Mouse (Mus musculus): Measurements from ENCODE around the gene Kif2a. TPM values are rescaled to one million over a fixed set of nuclear protein-coding genes. Genes with fewer than 3 reads are reported as not detected.
"Not testable (repeated sequence)": the region's sequence is repeated elsewhere in the genome, so short reads cannot be mapped to it uniquely, and the experiment has no call there.

Gene Kif2a
- polyA plus RNA-seq, 1 experiment from 2014 or later, result 25.4 TPM

DNA sequence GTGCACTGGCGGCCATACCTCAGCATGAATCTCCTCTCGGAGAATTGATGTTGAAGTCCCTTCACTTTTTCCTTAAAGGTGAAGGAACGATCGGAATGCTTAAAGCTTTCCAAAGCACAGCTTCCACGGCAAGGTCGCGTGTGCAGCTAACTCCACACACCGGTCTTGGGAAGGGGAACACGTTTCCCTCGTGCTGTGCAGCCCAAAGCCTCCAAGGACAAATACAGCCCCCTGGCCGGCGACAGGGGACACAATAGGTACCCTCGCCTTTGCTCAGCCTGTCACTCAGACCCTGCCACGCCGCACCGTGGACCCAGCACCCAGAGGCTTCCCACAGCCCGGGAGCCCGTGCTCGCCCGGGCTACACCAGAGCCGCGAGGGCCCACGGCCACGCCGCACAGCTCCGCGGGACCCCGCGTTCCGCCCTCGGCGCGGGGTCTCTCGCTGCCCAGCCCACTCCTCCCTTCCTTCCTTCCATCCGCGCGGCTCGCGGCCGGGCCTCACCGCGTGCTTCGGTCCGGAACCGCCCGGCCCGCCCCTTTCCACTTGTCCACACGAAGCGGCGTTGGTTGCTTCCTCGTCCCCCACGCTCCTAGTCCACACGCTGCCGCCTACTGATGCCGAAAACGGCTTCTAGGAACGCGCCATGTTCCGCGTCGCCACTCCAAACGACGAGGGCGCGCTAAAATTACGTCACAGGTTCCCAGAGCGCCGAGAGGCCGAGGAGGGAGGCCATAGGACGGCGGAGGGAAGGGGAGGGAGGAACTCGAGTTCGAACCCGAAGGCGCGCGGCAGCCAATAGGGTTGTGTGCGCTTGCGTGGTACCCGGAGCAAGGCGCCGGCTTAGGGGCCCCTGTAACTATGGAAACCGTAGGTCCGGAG, 85.4 kb downstream of the Kif2a start, which contains the start of gene Ipo11:
Ipo11 (minus strand) TSS at position 703 of the 882 bp plus-strand sequence.
- peak within 1 kb of the TSS; percentile 90 for H3K4me3 ChIP-seq (ENCODE audit: low read depth, low read length)
- ATAC-seq (ENCODE audit: insufficient number of reproducible peaks, low FRiP score, low TSS enrichment, low read depth) (peak; percentile 99), DNase-seq (ENCODE audit: low spot score) (peak; percentile 97)
- no peak within 1 kb of the TSS; the same call in 1 of the 2 replicates for H3K27ac ChIP-seq (replicated peaks; ENCODE audit: low read depth, low read length)
- under 1% methylated on average over 82 of the region's 84 CpGs for WGBS
- H3K9me3 ChIP-seq (ENCODE audit: control insufficient read depth, low read length), result no peaks in the 10 kb centered on the region
- H3K4me2 ChIP-seq (ENCODE audit: low read depth, severe bottlenecking), result peak within 1 kb of the TSS; percentile 52
- H3K9ac ChIP-seq (ENCODE audit: low read length), result peak within 1 kb of the TSS; percentile 86
- no peaks in the 10 kb centered on the region for H3K27me3 ChIP-seq (ENCODE audit: control insufficient read depth, insufficient read depth, low read length)
- H3K4me1 ChIP-seq (ENCODE audit: control insufficient read depth, insufficient read depth, low read length), result no peaks in the 10 kb centered on the region
- no peaks in the 10 kb centered on the region for H3K36me3 ChIP-seq (ENCODE audit: control insufficient read depth, insufficient read depth, low read length)

DNA sequence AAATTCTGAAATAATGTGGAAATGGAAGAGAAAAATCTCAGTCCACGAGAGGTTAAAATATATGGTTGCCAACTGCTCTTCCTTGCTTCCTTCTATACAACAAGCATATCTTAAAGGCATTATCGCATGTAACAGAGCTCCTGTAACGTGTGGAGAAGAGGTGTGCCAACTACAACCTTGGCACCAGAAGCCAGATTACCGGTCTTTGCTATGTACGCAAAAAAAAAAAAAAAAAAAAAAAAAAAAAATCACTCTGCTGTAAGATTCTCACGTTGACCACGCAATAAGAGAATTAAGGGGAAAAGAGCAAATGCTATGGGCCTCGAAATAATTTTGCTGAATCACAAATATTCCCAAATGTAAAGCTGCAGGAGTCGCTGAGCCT, 86.1 kb downstream of the Kif2a start:
- DNase-seq (ENCODE audit: low spot score) (no peak), ATAC-seq (ENCODE audit: insufficient number of reproducible peaks, low FRiP score, low TSS enrichment, low read depth) (no peak)
- Histone ChIP-seq H3K4me2 (ENCODE audit: low read depth, severe bottlenecking) (peak overlapping the region; percentile 52), H3K4me1 (ENCODE audit: control insufficient read depth, insufficient read depth, low read length) (no peaks in the 10 kb centered on the region), H3K9me3 (ENCODE audit: control insufficient read depth, low read length) (no peaks in the 10 kb centered on the region), H3K36me3 (ENCODE audit: control insufficient read depth, insufficient read depth, low read length) (no peaks in the 10 kb centered on the region), H3K27ac (replicated peaks; ENCODE audit: low read depth, low read length) (no peak overlapping the region), H3K4me3 (ENCODE audit: low read depth, low read length) (peak overlapping the region; percentile 90), H3K9ac (ENCODE audit: low read length) (no peak overlapping the region; the same call in 1 of the 2 replicates), H3K27me3 (ENCODE audit: control insufficient read depth, insufficient read depth, low read length) (no peaks in the 10 kb centered on the region)
- 11% methylated on average over 9 of the region's 9 CpGs for WGBS

DNA sequence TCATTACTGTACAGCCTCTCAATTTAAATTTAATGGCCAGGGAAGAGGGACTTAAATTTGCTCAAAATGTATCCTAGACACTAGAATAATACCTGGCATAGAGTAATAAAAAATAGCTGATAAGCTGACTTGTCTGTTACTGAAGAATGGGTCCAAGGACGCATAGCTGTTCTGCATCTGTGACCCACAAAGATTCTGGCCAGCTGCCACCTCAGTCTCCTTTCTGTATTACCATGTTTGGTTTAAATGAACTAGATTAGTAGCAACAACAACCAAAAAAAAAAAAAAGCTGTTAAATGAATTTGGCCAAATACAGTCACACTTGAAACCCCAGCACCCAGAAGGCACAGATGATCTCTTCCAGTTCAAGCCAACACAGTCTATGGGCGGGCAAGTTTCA, 92.7 kb downstream of the Kif2a start:
- H3K36me3 ChIP-seq (ENCODE audit: control insufficient read depth, insufficient read depth, low read length), result peaks cover 4% of the 10 kb centered on the region
- no peak overlapping the region for H3K4me2 ChIP-seq (ENCODE audit: low read depth, severe bottlenecking)
- H3K9ac ChIP-seq (ENCODE audit: low read length), result no peak overlapping the region
- no peaks in the 10 kb centered on the region for H3K9me3 ChIP-seq (ENCODE audit: control insufficient read depth, low read length)
- no peaks in the 10 kb centered on the region for H3K4me1 ChIP-seq (ENCODE audit: control insufficient read depth, insufficient read depth, low read length)
- 96% methylated on average over 2 of the region's 2 CpGs for WGBS
- no peak overlapping the region for H3K27ac ChIP-seq (replicated peaks; ENCODE audit: low read depth, low read length)
- ATAC-seq (ENCODE audit: insufficient number of reproducible peaks, low FRiP score, low TSS enrichment, low read depth) (no peak), DNase-seq (ENCODE audit: low spot score) (no peak)
- no peaks in the 10 kb centered on the region for H3K27me3 ChIP-seq (ENCODE audit: control insufficient read depth, insufficient read depth, low read length)
- no peak overlapping the region for H3K4me3 ChIP-seq (ENCODE audit: low read depth, low read length)

DNA sequence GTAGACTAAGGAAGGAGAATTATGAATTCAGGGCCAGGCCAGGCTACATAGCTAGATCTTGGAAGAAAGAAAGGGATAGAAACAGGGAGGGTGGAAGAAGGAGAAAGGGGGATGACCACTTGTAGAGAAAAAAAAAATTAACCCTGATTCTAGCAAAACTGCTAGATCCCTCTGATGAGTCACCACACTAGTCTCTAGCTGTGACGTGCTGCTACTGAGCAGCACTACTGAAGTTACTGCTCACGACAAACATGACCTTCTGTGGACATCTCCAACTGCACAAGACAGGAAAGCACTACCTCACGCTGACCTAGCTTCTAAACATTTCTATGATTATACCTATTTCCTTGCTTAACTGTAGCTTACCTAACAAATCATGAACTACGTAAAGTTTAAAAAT, 93.6 kb downstream of the Kif2a start:
- no peaks in the 10 kb centered on the region for H3K4me1 ChIP-seq (ENCODE audit: control insufficient read depth, insufficient read depth, low read length)
- H3K4me3 ChIP-seq (ENCODE audit: low read depth, low read length), result no peak overlapping the region
- no peaks in the 10 kb centered on the region for H3K27me3 ChIP-seq (ENCODE audit: control insufficient read depth, insufficient read depth, low read length)
- H3K9me3 ChIP-seq (ENCODE audit: control insufficient read depth, low read length), result no peaks in the 10 kb centered on the region
- no peak overlapping the region for H3K4me2 ChIP-seq (ENCODE audit: low read depth, severe bottlenecking)
- DNase-seq (ENCODE audit: low spot score) (no peak), ATAC-seq (ENCODE audit: insufficient number of reproducible peaks, low FRiP score, low TSS enrichment, low read depth) (no peak)
- peaks cover 4% of the 10 kb centered on the region for H3K36me3 ChIP-seq (ENCODE audit: control insufficient read depth, insufficient read depth, low read length)
- no peak overlapping the region for H3K9ac ChIP-seq (ENCODE audit: low read length)
- WGBS, result 97% methylated on average over 4 of the region's 4 CpGs
- no peak overlapping the region for H3K27ac ChIP-seq (replicated peaks; ENCODE audit: low read depth, low read length)

DNA sequence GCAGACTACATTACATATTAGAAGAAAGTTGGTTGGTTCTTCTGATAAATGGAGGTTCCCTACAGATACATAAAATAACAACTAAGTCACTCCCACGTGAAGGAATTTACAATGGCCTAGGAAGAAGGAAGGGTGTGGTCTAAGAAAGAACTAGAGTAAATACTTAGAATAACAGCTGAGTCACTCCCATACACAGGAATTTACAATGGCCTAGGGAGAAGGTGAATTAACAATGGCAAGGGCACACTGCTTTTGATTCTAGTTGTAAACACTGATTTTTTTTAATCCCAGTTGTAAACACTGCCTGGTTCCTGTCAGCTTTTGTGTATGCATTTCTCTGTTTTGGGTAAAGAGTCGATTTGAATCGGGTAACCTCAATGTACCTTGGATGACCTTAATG, 96.0 kb downstream of the Kif2a start:
- H3K4me2 ChIP-seq (ENCODE audit: low read depth, severe bottlenecking); DNase-seq (ENCODE audit: low spot score); H3K4me1 ChIP-seq (ENCODE audit: control insufficient read depth, insufficient read depth, low read length); ATAC-seq (ENCODE audit: insufficient number of reproducible peaks, low FRiP score, low TSS enrichment, low read depth); H3K27ac ChIP-seq (replicated peaks; ENCODE audit: low read depth, low read length); H3K9me3 ChIP-seq (ENCODE audit: control insufficient read depth, low read length); H3K9ac ChIP-seq (ENCODE audit: low read length); H3K4me3 ChIP-seq (ENCODE audit: low read depth, low read length); H3K27me3 ChIP-seq (ENCODE audit: control insufficient read depth, insufficient read depth, low read length): not testable (repeated sequence)
- H3K36me3 ChIP-seq (ENCODE audit: control insufficient read depth, insufficient read depth, low read length), result peaks cover 11% of the 10 kb centered on the region
- WGBS, result 94% methylated on average over 3 of the region's 3 CpGs

DNA sequence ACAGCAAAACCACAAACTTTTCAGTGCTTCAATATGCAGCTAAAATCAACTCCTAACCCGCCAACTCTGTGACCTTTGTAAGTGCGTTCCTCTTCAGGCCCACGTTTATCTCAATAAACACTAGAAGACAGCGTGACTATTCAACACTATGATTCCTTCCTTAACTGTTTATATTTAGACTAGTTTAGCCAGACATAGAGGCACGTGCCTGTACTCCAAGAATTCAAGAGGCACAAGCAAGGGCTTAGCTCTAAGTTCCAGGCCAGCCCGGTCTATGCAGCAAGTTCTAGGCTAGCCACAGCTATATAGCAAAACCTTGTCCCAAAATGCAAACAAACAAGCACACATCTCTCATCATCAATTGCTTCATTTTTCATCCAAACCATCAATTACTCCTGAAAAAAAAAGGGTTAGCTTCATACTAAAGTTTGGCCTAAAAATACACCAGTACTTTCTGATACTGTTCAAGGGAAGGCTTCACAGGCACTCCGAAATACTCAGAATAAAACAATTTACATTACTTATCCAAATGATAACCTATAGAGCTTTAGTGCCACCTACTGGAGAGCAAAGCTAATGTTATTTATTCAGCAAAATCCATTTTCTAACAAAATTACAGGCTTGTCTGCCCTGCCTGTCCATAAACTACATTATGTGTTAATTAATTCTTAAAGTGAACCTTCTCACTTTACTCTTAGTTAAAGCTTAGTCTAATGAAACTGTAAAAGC, 103.4 kb downstream of the Kif2a start:
- ATAC-seq (ENCODE audit: insufficient number of reproducible peaks, low FRiP score, low TSS enrichment, low read depth) (no peak), DNase-seq (ENCODE audit: low spot score) (no peak)
- Histone ChIP-seq H3K27me3 (ENCODE audit: control insufficient read depth, insufficient read depth, low read length) (no peaks in the 10 kb centered on the region), H3K27ac (replicated peaks; ENCODE audit: low read depth, low read length) (no peak overlapping the region), H3K9ac (ENCODE audit: low read length) (no peak overlapping the region), H3K36me3 (ENCODE audit: control insufficient read depth, insufficient read depth, low read length) (peaks cover 7% of the 10 kb centered on the region), H3K4me1 (ENCODE audit: control insufficient read depth, insufficient read depth, low read length) (no peaks in the 10 kb centered on the region), H3K9me3 (ENCODE audit: control insufficient read depth, low read length) (no peaks in the 10 kb centered on the region), H3K4me2 (ENCODE audit: low read depth, severe bottlenecking) (no peak overlapping the region), H3K4me3 (ENCODE audit: low read depth, low read length) (no peak overlapping the region)
- 94% methylated on average over 7 of the region's 7 CpGs for WGBS

DNA sequence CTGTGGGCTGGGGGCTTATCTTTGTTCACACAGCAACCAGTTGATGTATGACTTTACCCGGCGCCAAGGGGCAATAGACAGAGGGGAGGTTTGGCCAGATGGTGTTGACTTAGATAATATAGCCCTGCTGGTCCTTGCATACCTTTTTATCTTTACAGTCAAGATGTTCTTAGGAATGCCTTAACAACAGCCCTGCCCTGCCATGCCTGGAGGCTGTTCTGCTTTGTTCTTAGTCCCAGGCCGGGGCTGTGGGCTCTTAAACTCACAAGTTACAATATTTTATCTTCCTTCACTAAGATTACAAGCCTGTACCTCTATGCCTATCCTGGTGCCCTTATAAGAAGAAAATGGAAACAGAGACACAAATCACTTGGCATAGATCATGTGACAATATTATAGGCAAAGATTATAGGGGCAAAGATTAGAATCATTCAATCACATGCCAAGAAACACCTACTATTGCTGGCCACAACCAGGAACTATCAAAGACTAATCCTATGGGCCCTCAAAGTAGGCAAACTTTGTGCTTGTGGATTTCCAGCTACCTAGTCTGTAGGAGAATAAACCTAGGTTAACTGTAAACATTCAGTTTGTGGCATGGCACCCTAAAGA, 108.7 kb downstream of the Kif2a start:
- H3K27ac ChIP-seq (replicated peaks; ENCODE audit: low read depth, low read length), result no peak overlapping the region
- no peak overlapping the region for H3K9ac ChIP-seq (ENCODE audit: low read length)
- no peak for ATAC-seq (ENCODE audit: insufficient number of reproducible peaks, low FRiP score, low TSS enrichment, low read depth)
- H3K4me1 ChIP-seq (ENCODE audit: control insufficient read depth, insufficient read depth, low read length), result no peaks in the 10 kb centered on the region
- no peak for DNase-seq (ENCODE audit: low spot score)
- H3K4me3 ChIP-seq (ENCODE audit: low read depth, low read length), result no peak overlapping the region
- WGBS, result 29% methylated on average over 3 of the region's 3 CpGs
- no peaks in the 10 kb centered on the region for H3K9me3 ChIP-seq (ENCODE audit: control insufficient read depth, low read length)
- no peaks in the 10 kb centered on the region for H3K27me3 ChIP-seq (ENCODE audit: control insufficient read depth, insufficient read depth, low read length)
- H3K4me2 ChIP-seq (ENCODE audit: low read depth, severe bottlenecking), result no peak overlapping the region
- peaks cover 7% of the 10 kb centered on the region for H3K36me3 ChIP-seq (ENCODE audit: control insufficient read depth, insufficient read depth, low read length)

DNA sequence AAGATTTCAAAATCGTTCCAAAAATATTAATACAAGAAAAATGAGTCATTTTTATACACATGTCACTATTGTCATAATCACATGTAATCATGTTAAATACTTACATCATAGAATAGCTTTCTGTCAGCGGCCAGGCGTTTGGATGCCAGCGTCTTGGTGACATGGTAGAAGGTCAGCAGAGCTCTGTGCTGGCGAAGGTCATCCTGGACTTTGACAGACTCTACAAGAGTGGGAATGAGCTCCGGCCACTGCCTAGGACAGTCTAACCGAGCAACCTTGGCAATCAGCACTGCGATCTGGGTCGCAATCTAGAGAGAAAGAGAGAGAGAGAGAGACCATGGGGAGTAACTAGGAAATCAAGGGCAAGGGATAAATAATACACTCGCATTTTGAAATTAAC, 111.8 kb downstream of the Kif2a start:
- Histone ChIP-seq H3K9ac (ENCODE audit: low read length) (no peak overlapping the region), H3K36me3 (ENCODE audit: control insufficient read depth, insufficient read depth, low read length) (peaks cover 16% of the 10 kb centered on the region), H3K27ac (replicated peaks; ENCODE audit: low read depth, low read length) (no peak overlapping the region), H3K4me2 (ENCODE audit: low read depth, severe bottlenecking) (no peak overlapping the region), H3K27me3 (ENCODE audit: control insufficient read depth, insufficient read depth, low read length) (no peaks in the 10 kb centered on the region), H3K9me3 (ENCODE audit: control insufficient read depth, low read length) (no peaks in the 10 kb centered on the region), H3K4me3 (ENCODE audit: low read depth, low read length) (no peak overlapping the region), H3K4me1 (ENCODE audit: control insufficient read depth, insufficient read depth, low read length) (no peaks in the 10 kb centered on the region)
- 94% methylated on average over 10 of the region's 10 CpGs for WGBS
- no peak for ATAC-seq (ENCODE audit: insufficient number of reproducible peaks, low FRiP score, low TSS enrichment, low read depth)
- no peak for DNase-seq (ENCODE audit: low spot score)

Data from limb, embryonic 11.5 days (tissue).